Mouse (Mus musculus): ENCODE measurements around the gene Irx4.

The Irx4 gene

DNA sequence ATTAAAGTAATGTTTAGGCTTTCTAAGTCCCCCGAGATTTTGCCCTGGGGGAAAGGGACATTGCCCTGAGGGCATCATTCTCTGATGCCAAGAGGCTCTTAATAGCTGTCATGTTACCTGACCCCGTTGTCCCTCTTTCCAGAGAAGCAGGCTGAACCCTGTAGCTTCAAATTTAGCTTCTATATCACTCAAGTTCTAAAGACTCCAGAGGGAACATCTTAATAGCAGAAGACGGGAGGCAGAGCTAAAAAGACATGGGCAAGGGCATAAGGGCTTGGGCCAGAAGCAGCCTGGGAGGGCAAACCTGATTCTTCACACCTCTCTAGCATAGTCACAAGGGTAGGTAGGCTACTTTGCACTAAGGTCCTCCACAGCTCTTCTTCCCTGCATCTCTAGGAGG lies 9.6 kb downstream of the Irx4 start:
- no peak for DNase-seq (ENCODE audit: extremely low read depth, low read depth)

DNA sequence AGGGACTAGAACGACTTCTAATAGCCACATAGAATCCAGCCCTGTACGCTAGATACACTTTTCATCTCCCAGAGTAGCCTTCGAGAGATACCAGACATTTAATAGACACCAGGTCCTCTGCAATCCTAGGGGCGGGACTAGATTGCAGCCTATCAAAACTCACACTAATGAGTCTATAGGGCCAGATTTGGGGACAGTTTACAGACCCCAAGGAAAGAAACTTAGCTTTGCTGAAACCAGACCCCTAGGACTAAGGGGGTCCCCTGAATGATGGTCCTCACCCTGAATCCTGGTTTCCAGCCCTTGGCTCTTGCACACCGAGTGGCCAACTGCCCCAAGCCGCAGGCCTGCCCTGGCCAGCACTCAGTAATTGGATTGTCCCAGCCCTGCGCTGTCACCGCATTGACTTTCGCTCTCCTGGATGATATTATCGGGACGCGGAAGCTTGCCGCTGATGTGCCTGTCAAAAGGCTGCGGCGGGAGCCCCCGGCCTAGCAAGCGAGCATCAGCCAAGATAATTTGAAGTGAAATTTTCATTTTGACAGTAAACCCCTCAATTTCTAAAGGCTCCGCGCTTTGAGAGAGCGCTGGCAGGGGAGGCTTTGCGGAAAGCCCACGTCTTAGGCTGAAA lies 10.3 kb downstream of the Irx4 start:
- DNase-seq (ENCODE audit: extremely low read depth, low read depth) = no peak

DNA sequence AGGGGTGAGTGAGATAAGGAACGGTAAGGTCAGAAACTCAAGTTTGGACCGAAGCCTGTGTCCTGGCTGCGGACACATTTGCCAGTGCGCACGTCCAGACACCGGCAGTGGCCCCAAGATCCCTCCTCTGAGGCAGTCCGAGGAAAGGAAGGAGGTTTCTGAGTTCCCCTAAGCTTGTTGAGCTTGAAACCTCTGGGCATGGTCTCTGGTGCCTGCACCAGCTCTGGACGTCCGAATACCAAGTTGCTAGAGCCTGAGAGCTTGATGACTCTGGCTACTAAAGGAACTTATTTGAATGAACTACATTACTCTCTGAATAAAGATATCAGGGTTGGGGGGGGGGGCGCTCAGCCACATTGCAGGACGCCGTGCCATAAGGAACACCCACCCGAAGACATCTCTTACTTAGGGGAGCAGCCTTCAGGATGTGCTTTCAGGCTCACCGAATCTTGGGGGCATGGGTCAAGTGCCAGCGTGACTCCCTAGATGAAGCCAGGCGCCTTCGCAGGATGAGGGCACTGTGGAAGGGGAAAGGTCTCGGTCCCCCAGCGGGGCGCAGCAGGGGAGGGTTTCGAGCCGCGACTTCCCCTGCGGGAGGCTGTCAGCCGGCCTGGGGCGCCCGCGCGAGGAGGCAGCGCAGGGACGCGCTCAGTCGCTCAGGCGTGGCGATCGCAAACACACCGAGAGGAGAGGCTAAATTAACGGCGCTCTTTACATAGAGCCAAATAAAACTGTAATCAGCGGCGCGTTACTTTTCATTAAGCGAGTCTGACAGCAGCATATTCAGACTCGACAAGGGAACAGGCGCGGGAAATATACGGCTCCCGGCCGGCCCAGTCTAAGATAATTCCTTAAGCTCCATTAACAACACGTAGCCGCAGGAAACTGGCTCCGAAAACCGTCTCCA lies 11.3 kb downstream of the Irx4 start:
- no peak for DNase-seq (ENCODE audit: extremely low read depth, low read depth)

DNA sequence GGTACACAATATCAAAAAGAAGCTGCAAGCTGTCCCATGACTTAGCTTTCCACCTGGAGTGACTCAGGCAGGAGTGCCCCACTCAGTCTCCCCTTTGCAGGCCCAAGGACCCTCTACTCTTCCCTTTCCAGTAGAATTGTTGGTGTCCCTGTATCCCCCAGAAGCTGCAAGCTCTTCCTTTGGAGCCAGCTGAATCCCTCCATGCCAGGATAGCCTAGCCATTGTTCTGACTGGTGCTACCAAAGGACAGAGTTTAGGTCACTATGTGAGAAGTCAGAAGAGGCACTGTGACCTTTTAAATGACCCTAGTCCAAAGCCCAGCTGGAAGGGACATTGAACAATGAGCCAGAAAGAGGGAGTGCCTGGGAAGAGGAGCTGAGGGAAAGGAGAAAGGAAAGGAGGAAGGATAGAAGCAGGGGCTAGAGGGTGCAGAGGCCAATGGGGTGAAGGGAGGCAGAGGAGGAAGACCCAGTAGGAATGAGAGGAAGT lies 12.6 kb downstream of the Irx4 start:
- DNase-seq (ENCODE audit: extremely low read depth, low read depth) = no peak

DNA sequence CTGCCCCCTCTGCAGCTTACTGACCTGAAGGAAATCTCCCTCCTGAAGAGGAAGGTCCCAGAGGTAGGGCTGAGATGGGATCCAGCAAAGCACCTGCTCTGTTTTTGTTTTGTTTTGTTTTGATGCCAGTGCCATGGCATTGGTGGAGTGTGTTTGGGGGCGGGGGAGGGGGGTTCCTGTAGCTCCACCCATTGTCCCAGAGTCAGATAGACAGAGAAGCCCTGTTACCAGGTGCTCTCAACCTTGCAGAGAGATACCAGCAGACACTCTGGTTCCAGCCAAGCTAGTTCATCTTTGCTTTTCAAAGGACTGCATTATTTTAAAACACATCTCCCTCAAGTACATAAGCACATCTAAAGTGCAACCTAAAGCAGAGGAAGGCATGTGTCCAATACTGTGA lies 13.3 kb downstream of the Irx4 start:
- DNase-seq (ENCODE audit: extremely low read depth, low read depth) = no peak

DNA sequence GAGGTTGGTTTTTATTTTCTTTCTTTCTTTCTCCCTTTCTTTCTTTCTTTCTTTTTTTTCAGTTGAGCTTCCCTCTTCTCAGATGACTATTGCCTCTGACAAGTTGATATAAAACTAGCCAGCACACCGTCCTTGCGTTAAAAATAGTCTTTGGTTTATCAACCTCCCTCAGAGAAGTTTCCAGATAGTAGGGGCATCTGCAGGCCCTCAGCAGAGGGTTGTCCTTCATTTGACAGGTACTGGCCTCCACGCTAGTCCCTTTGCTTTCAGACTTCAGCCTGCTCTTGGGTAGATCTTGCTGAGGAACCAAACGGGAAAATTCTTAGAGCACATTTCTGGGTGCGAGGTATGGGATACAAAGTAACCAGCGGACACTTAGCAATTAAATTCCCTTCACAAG lies 17.1 kb downstream of the Irx4 start:
- no peak for DNase-seq (ENCODE audit: extremely low read depth, low read depth)

DNA sequence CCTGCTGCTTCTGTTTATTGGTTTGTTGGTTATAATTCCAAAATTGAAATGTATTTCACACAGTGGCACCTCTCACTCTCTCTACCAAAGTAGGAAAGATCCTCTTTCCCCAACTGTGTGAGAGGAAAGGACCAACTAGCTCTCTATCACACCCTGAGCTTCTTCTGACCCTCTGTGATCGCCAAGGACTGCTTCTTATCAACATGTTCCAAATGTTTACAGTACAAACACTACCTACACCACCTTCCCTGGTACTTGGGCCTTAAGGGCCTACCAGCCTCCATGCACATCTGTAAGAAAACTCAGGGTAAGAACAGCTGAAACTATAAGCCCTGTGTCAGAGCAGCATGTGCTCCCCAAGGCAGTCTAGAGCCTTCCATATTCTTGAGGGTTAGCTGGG lies 17.5 kb downstream of the Irx4 start:
- DNase-seq (ENCODE audit: extremely low read depth, low read depth) = no peak

DNA sequence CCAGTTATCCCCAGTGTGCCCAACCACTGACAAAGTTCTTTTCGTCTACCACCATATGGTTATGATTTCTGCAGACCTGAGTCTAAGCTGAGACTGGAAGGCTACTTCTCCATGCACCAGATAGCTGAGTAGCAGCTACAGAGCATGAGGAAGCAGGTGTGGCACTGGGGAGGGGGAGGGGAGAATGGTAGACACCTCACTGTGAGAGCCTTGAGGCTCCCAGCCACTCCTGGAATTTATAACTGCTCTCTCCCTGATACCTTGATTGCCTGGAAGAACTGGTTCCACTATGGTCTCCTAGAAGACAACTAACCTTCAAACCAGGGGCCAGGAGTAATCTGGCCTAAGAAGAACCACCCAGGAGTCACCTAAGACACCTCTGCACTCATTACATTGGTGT lies 18.9 kb downstream of the Irx4 start:
- no peak for DNase-seq (ENCODE audit: extremely low read depth, low read depth)

DNA sequence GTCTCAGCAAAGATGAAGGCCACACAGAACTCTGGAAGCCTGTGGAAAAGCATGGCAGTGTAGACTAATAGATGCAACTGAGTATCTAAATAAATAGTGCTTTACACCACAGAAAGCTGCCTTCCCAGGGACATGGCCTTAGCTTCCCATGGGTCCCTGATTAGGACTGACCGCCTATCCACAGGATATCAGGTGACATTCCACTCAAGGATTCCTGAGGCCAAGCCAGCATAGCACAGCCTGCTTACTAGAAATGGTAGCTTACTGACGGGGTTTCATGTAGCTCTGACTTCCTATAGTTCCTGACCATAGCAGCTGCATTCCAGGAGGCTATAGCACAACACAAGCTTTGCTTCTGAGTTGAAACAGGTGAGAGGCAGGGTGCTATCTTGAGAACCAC lies 22.1 kb downstream of the Irx4 start:
- no peak for DNase-seq (ENCODE audit: extremely low read depth, low read depth)

DNA sequence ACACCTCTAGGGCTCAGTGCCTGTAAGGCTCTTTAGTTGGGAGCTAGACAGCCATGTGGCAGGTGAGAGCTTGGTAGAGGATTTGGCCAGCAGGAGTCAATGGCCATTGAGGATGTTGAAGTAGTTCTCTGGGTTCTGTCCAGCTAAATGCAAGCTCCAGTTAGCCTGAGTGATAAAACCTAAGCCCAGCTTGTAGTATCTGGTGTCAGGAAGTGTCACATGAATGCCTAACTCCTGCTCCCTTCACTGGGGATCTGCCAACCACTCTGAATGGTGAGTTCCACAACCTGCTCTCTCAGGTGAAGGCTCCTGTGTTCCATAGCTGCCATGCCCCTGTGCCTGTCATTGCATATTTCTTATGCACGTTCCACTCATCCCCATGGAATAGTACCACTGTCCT lies 23.3 kb downstream of the Irx4 start:
- no peak for DNase-seq (ENCODE audit: extremely low read depth, low read depth)

DNA sequence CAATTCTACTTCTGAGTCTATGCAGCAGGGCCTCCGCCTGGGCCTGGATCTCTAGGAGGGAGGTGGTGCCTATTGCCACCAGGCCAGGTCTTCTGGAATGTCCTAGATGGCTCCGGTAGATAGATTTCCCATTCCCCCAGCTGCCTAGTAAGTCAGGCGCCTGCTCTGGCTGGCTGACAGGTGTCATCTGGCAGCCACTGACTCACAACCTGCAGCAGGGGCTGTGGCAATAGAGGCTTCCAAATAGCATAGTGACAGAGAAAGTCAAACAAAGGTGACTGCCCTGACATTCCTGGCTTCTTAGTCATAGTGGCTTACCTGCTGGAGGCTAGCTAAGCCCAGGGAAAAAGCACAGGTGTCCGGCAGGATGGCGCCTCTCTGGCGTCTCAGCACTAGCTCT lies 29.9 kb downstream of the Irx4 start:
- no peak for DNase-seq (ENCODE audit: extremely low read depth, low read depth)

DNA sequence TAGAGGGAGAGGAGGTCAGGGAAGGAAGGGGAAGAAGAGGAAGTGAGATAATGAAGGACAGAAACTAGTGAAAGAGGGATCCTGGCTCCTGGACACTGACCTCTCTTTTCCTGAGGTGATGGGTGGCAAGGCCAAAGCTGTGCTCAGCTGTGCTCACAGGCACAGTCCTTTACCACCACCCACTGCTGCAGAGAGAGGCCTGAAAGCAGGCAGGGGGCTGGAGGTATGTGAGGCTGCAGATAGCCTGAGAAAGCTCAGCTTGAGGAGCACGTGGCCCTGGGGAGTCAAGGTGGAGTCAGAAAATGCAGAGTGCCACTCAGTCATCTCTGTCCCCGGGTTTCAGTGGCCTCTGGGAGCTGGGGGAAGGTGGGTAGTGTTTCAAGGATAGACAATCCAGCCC lies 30.8 kb downstream of the Irx4 start:
- DNase-seq (ENCODE audit: extremely low read depth, low read depth) = no peak

DNA sequence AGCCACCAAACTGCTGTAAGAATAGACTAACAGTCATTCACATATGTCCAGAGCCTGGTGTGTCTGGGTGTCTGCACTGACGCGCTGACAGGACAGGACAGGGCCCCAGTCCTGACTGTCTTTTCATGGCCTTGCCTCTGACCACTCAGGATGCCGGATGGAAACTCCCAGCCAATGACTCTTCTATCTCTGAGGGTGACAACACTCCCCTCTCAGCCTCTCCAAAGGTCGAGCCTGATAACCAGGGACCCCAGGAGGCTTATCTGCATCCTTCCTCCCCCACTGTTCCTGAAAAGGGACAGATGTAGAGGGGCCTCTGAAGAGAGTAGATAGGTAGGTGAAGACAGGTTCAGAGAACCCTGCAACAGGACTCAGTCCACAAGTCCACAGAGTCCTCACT lies 38.4 kb downstream of the Irx4 start:
- no peak for DNase-seq (ENCODE audit: extremely low read depth, low read depth)

DNA sequence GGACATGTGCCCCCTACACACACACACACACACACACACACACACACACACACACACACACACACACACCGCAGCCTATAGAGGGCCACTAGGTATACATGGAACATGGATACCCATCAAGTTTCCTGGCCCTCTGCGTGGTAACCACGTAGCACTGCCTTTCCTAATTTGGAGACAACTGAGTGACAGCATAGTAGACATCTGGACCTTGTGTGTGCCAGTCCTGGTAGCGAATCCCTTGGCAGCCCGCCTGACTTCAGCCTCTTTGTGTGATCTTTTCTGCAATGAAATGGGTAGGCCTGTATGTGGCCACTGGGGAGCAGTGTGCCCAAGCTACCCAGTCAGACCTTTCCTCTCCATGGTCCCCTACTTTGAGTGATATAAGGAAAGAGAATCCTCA lies 39.0 kb downstream of the Irx4 start:
- DNase-seq (ENCODE audit: extremely low read depth, low read depth) = no peak

DNA sequence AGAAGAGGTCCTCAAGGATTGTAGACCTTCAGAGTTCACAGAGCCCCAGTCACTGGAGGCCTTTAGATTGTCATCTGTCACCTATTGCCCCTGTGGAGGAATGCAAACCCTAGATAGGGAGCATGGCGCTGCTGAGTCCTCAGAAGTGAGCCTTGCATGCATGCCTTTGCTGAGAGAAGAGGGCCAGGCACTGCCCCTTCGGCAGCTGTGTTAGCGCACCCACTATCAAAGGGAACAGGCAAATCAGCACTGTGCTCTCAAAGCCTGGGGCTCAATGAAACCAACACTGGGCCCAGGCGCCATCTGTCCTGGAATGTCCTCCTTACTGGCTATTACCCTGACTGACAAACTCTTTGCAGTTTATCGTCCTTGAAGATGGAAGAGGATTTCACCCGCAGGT lies 44.5 kb downstream of the Irx4 start:
- no peak for DNase-seq (ENCODE audit: extremely low read depth, low read depth)

DNA sequence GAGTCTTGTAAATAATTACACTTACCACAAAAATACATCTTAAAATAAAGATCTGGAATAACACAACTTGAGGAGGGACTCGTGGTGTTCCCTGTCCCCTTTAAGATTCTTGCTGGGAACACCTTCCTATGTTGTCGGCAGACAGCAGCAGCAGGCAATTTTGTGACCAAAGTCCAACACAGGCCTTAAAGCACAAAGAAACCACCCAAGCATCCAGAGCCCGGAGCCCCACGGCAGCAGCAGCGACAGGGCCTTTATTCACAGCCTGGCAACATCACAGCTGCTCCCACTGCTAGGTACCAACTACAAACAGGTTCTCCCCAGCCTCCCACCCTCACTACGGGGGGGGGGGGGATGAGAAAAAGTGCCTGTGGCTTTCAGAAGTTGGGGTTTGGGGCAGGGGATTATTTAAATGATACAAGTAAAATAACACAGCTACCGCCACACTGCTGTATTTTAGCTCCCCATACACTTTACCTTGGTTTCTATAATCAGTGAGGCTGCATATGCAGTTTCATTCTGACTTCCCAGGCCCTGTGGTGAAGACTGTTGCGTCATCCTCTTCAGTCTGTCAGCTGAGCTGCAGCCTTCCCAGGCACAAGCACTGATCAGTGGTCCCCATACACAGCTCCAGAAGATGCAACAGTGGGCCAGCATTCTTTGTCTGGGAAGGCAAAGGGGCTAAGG lies 45.3 kb downstream of the Irx4 start:
- DNase-seq (ENCODE audit: extremely low read depth, low read depth) = no peak

DNA sequence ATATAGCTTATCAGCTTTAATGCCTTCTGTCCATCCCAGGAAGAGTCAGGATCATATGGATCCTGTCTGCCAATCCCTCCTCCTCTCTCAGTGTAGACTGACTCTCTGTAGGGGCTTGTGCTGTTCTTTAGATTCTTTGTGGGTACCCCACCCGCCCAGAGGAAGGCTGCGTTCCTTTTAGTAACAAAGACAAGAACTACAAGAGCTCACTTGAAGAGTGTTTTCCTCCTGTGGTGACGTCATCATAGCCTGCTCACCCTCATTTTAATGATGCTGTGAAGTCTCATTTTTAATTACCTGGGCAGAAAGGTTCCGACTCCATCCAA lies 45.8 kb downstream of the Irx4 start:
- no peak for DNase-seq (ENCODE audit: extremely low read depth, low read depth)

DNA sequence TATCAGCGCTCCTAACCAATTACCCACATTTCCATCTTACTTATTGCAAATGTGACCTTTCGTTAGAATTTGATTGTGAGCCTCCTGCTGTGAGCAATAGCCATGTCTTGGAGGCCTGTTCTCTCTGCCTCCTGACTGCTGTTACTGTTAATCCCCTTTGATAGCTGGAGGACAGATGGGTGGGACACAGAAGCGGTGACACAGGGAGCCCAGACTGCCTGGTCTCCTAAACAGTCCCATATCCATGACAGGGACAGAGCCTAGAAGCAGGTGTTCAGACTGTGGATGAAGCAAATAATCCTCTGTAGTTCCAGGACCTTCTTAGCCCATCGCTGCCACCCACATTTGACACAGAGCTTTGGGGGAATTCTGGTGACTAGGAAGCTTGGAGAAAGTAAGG lies 46.2 kb downstream of the Irx4 start:
- no peak for DNase-seq (ENCODE audit: extremely low read depth, low read depth)

DNA sequence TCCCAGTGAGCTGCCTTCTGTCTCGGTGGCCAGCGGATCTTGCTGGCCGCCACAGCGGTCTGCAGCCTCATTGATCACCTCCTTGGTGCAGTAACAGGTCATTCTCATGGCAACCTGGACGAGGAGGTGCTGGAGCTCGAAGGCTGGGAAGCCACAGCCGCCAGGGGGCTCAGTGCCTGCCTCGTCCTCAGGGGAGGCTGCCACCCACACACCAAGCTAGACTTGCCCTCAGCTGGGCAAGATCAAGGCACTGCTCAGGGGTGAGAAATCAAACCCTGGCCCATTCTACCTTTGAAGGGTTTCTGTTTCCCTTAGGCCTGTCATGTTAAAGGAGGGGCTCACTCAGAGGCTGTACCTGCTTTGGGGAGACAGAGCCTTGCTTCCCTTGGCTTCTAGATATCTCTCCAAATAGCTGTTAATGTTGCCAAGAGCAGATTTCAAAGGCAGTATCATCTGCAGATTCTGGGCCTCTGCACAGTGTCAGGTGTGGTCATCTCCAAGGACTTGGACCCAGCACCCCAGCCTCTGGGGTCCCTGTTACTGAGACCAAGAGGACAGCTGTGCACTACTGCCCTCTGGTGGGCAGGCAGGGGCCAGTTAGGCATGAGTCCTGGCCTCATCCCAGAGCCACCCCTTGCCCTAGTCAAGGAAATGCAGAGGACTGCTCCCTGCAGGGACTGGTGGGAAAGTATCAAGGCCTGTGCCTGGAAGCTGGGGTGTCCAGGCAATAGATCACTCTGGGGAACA lies 50.1 kb downstream of the Irx4 start:
- no peak for DNase-seq (ENCODE audit: extremely low read depth, low read depth)
